Mouse (Mus musculus) CD4-positive, CD25-positive, alpha-beta regulatory T cell, adult 9 weeks (primary cell): Measurements from ENCODE around the gene Daam1. TPM values are rescaled to one million over a fixed set of nuclear protein-coding genes. Genes with fewer than 3 reads are reported as not detected.

Source experiments
- polyA plus RNA-seq: library from polyadenylated mRNA; unstranded; fragments of 100-300 nt; shearing (Covaris generic); gene quantifications from one replicate; pipeline ENCODE4 v1.2.1, GENCODE M21; 2017

The Daam1 gene
- 5.8 TPM for polyA plus RNA-seq

DNA sequence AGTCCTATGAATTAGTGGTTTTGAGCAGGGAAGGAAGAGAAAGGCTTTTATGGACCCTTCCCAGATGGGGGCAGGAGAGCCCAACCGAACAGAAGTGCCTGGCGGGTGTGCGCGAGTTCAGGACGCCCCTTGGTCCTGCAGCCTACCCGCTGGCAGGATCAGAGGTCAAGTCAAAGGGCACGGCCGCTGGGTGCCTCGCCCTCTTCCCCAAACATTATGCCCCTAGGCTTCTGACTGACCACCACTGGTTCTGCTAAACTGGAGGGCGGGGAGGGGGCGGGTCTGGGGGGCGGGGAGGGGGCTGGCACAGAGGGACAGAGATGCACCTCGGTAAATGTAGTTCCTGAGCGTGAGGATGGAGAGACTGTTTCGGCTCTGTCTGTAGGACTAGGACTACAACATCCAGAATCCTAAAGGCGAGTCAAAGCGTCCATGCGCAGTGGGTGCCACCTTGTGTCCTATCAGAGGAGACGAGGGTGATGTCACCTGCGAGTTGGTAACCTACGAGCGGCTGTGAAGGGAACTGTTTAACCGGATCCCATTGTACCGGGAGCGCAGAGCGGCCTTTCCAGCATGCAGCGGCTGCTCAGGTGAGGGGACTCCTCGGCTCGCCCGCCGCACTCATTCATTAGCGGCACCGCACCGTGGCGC, at the start of gene Daam1:
TSS of gene Daam1 (plus strand) at position 472 of the 651 bp plus-strand sequence.

Other genes with a start within 250 kb of the Daam1 start
- gene Gpr135, start 240.0 kb downstream of the Daam1 start, polyA plus RNA-seq: not detected